Mouse (Mus musculus): ENCODE results near the gene Cstad. TPM values are rescaled to one million over a fixed set of nuclear protein-coding genes. Genes with fewer than 3 reads are reported as not detected.

The Cstad gene
- 1 to 10 TPM; 4.5 to 4.6 TPM for total RNA-seq (2021)
- long read RNA-seq, experiment 1, transcript Cstad-201 (2 exons, 819 nt): major isoform, 5 of 6 reads
- long read RNA-seq, experiment 1, partial matches to known transcripts: 0 of 6 reads
- long read RNA-seq, experiment 1, other reads (novel, unspliced or antisense): 1 of 6 reads
- long read RNA-seq, experiment 2, transcript Cstad-201 (2 exons, 819 nt): major isoform, 5 of 6 reads
- long read RNA-seq, experiment 2, partial matches to known transcripts: 0 of 6 reads
- long read RNA-seq, experiment 2, other reads (novel, unspliced or antisense): 1 of 6 reads

DNA sequence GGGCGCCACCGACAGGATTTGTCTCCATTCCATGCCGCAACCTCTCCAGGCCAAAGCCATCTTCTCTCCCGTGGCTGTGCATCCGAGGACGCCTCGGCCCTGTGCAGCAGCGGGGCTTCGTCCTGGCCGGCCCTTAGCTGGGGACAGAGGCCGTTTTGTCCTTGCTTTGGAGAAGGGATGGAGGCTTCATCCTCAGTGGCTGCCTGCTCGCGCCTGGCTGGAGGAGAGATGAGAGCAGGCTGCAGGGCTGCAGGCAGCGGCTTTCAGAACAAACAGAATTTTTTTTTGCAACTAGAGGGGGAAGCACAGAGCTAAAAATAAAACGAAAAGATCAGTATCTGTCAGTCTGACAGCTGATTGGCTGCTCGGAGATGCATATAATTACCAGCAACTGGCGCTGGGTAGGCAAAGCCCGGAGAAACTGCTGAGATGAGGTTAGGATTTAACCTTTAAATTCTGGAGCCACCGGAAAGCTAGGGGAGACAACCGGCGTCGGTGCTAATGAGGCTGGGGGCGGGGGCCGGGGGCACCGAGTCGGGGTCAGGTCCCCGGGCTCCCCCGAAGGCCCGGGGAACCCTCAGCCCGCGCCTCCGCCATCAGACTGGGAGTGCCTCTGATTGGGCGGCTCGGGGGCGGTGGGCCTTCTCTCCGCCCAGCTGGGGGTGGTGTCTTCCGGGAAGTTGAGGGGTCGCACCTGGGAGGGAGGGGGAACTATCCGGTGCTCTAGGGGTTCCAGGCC is at the start of gene Cstad:
Cstad (plus strand) TSS at position 400 of the 739 bp plus-strand sequence.
- DNase-seq (ENCODE audit: low spot score in 2 of 2): peak; percentile 53 to 71

DNA sequence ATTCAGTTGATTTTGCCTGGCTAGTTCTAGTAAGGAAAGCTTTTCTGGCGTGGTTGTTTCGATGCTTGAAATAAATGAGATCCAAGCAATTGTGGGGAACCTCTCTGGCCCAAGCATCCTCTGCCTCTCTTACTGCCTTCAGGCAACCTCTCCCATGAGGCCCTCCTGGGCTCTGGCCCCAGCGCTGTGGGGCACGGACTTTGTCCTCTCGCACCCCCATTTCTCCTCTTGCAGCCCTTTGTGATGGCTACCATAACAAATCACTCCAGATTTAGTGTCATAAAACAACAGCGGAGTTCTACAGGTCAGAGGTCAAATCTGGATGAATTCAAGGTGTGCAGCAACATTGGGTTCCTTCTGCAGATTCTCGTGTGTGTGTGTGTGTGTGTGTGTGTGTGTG is 49.1 kb upstream of the Cstad start:
- DNase-seq (ENCODE audit: low spot score in 2 of 2): no peak

DNA sequence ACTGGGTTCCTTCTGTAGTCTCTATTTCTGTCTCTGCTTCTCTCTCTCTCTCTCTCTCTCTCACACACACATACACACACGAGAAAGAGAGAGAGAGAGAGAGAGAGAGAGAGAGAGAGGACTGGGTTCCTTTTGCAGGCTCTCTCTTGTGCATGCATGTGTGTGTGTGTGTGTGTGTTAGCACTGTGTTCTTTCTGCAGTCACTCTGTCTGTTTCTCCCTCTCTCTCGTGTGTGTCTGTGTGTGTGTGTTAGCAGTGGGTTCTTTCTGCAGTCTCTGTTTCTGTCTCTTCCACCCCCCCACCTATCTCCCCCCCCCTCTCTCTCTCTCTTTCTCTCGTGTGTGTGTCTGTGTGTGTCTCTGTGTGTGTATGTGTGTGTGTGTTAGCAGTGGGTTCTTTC is 48.6 kb upstream of the Cstad start:
- no peak for DNase-seq (ENCODE audit: low spot score in 2 of 2)

DNA sequence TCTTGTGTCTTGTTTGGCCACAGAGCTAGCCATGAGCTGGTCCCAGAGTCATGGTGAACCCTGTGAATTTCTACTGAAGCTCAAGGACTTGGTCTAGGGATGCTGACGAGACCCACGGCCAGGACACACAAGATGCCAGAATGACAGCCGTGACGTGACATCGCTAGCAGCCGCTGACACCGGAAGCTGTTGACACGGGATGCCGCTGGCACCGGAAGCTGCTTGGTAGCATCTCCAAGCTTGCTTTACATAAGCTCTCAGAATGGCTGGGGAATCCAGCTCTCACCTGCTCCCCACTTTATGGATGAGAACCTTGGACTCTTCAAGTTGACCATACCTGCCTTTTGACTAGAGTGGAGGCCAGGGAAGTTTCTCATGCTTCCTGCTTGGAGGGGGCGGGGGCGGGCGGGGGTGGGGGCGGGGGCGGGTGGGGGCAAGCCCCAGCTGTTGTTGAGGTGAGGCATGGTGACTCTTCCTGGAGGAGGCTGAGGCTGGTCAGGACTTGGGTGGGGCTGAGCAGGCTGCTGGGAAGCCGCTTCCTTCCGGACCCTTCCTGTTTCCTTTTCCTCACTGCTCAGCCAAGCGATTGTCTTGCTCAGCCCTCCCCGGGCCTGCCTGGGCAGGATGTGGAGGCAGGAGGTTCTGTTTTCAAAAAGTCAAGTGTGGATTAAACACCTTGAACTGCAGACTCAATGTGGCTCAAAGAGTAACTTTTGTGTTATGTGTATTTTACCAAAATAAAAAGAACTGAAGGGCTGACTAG is 47.2 kb upstream of the Cstad start:
- no peak for DNase-seq (ENCODE audit: low spot score in 2 of 2)

DNA sequence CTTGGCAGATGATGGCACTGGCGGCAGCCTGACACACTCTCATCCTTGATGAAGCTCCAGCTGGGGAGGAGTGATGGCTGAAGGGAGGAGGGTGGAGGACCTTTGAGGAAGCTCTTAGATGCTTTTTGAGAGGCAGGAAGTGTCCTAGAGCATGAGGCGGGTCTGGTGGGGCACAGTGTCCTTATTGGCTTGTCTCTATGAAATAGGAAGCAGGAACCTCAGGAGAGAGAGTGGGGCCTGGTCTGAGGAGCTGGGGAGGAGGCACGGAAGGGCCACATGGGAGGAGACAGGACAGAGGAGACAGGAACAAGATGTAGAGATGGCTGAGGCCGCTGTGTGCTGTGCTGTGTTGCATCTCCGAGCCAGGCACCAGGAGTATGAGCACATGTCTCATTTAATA is 43.3 kb upstream of the Cstad start:
- no peak for DNase-seq (ENCODE audit: low spot score in 2 of 2)

DNA sequence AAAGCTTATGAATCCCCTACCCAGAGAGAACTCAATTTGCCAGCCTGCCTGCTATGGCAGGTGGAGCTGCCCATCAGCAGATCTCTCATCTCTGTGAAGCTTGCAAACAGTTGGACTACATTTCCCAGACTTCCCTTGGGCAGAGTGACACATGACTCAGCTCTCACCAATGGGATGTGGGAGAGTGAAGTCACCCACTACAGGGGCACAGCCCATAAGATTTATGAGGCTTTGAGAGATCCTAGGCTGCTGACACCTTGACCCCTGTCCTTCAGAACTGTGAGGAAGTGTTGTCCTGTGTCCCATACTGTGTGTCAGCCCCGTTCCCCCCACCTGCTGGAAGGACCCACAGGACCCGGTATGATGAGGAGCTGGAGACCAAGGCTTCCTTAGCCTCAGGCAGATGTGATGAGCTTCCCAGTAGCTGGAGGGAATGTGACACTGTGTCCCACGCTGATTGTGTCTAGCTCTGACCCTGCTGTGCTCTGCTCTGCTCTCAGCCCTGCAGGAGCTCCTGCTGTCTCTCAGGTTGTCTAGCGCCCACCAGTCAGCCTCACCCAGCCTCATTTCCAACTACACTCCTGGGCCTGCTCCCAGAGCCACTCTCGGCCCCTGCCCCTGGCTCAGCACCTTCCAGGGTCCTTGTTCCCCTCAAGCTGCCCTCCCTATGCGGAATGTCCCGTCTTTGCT is 40.8 kb upstream of the Cstad start:
- DNase-seq (ENCODE audit: low spot score in 2 of 2): peak in 1 of 2 experiments; percentile 33

DNA sequence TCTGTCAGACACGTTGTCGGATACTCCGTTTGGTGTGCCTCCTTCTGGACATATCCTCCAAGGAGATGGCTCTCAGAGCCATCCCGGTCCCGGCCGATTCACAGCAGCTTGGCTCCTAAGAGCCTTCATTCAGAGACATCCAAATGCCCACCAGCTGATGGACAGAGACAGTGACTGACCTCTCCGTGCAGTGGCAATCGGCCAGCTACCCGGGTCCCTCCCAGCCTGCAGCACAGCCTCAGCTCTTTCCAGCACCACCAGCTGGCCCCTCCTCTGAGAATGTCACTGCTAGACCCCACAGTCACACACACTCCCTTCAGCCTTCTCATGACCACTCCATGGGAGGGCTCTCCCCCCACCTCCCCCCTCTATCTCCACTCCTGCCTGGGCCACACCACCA is 39.6 kb upstream of the Cstad start:
- DNase-seq (ENCODE audit: low spot score in 2 of 2): no peak

DNA sequence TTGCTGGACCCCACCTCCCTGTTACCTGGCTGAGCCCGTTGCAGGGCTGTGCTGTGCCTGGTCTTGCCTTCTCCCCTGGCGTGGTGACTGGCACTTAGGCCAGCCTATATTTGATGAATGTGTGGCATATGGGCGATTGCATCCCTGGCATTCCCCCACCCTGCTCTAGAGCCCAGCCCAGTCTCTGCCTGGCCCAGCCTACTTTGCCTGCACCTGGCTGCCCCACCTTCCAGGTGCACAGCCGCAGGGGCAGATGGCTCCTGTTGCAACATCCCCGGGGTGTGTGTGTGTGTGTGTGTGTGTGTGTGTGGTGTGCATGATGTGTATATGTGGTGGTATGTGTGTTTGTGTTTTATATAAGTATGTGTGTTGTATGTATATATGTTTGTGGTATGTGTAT is 38.3 kb upstream of the Cstad start:
- no peak for DNase-seq (ENCODE audit: low spot score in 2 of 2)

DNA sequence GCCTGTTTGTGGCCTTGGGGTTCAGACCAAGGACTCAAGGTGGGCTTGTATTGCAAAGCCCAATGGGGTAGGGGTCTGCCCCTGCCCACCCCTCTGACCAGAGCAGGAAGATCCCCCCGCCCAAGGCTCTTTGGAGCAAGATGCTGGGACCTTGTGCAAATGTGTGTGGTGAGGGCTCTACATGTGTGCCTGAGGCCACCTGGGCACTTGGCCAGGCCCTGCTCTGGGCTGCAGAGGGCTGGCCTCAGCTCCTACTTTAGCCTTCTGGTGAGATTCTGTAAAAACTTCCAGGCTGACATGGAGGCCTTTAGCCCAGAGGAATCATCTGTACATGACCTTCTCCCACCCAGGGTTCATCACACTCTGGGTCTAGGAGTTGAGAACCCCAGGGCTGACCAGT is 35.3 kb upstream of the Cstad start:
- DNase-seq (ENCODE audit: low spot score in 2 of 2): no peak

DNA sequence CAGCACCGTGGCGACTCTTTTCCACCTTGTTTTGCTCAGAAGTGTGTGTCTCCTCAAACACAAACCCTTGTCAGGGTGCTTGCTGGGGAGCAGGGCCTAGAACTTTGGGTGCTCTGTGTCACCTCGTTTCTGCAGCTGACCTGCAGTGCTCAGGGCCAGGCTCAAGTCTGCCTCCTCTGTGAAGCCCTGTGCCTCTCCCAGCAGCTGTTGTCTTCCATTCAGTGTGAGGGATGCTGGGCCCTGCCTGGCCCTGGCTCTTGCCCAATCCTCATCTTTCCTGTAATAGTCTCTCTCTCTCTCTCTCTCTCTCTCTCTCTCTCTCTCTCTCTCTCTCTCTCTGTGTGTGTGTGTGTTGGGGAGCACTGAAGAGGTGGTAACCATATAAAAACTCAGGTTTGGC is 32.3 kb upstream of the Cstad start:
- DNase-seq (ENCODE audit: low spot score in 2 of 2): no peak

DNA sequence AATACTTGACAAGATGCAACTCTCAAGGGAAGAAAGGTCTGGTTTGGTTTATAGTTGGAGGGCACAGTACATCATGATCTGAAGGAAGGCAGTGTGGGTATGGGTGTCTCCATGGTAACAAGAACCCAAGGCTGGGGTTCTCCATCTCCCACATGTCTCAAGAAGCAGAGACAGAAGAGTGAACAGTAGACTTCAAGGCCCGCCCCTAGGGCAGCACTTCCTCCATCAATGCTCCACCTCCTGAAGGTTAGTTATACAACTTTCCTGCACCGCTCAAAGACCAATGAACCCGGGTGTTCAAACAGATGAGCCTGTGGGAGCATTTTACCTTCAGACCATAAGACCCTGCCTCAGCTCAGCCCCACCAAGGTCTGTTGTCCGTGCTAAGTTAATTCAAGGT is 23.2 kb upstream of the Cstad start:
- DNase-seq (ENCODE audit: low spot score in 2 of 2): no peak

DNA sequence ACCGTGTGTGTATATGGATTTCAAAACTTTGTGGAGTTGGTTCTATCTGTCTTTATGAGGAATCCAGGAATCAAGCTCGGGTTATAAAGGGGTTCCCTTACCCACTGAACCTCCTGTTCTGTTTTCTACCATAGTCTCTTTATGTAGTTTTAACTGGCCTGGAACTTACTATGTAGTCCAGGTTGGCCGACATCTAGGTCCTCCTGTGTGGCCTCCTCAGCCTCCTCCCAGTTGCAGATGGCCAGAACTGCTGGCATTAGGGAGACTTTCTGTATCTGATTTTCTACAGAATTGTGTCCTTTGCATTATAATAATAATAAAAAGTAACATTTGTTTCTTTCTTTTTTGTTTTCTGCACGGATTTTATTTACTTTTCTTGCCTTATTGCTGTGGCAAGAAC is 21.3 kb upstream of the Cstad start:
- no peak for DNase-seq (ENCODE audit: low spot score in 2 of 2)

DNA sequence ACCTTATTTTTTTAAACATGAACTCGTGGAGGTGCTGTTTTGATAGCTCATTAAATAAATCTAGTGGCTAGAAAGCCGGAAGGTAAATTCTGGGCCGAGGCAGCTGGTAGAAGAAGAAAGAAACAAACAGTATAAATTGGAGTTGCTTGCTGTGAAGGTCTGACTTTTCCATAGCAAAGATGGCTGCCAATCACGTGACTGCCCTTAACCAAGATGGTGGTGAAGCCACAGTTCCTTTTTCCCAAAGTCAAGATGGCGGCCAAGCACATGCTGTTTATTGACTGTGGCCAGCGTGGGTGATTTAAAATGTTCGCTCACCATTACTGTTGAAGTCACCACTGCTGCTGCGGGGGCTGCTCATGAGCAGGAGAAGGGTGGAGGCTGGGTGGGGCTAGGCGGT is 17.8 kb upstream of the Cstad start:
- no peak for DNase-seq (ENCODE audit: low spot score in 2 of 2)

DNA sequence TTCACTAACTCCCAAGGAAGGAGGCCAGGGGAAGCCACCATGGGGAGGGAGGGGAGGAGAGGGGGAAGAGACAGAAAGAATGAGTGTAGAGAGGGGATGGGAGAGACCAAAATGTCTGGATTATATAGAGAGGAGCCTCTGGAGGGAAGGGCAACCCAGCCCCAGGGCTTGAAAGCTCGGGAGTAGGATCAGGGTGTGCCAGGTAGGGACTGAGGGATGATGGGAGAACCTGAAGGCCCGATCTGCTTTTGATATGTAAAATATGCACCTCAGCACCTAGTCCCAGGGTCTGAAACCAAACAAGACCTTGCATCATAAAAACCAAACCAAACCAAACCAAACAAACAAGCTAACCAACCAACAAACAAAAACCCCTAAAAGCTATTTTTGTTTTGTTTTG is 16.8 kb upstream of the Cstad start:
- DNase-seq (ENCODE audit: low spot score in 2 of 2): no peak

DNA sequence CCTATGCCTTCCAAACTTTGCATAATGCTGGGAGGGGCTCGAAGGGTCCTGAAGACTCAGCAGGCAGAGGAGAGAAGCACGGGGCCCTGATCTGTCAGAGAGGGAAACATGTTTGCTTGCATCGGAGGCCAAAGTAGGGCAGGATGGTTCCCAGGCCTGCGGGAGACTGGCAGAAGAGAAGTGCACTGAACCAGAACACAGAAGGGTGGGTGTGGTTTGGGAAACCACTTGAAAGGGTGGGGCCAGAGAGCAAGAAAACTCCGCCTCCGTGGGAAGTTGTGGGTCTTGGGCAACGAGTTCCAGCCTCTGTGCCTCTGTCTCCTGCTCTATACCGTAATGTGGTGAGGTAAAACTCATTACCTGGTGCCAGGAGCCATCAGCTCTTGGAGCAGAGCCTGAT is 7.7 kb upstream of the Cstad start:
- no peak for DNase-seq (ENCODE audit: low spot score in 2 of 2)

DNA sequence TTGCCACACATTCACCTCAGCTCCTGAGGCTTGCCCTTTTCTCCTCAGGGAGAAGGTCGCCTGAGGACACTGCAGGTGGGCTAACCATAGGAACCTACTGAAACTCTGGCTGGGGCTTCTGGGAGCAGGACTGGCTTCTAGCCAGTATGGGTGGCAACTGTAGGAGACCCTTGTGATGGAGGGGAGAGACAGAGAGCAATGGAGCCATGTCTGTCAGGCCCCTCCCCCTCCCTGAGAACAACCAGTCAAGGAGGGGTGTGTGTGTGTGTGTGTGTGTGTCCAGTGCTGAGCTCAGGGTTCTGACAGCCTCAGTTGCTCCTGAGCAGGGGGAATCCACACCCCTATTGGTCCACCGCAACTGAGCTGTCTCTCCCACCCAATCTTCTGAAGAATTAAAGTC is 7.2 kb upstream of the Cstad start:
- DNase-seq (ENCODE audit: low spot score in 2 of 2): no peak

DNA sequence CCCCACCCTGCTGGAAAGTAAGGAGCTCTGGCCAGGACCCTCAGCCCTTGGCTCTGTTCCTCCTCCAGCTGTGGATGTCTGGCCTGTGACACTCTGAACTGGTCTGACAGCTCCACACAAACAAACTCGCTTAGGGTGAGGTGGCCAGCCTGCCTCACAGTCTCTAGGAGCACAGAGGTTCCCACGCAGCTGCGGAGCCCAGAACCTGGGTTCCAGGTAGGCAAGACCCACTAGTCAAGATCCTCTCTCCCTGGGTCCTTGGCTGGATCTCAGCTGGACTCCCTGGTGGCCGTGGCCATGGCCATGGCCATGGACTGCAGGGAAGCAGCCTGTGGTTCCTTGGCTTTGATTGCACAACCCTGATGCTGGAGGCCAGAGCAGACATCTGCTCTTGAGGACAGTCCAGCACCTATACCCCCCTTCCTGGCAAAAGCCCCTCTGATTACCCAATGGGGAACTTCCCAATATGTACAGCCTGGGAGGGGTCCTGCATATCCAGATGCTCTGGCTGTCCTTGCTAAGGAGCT is 5.8 kb upstream of the Cstad start:
- peak in 1 of 2 experiments; percentile 58 for DNase-seq (ENCODE audit: low spot score in 2 of 2)

DNA sequence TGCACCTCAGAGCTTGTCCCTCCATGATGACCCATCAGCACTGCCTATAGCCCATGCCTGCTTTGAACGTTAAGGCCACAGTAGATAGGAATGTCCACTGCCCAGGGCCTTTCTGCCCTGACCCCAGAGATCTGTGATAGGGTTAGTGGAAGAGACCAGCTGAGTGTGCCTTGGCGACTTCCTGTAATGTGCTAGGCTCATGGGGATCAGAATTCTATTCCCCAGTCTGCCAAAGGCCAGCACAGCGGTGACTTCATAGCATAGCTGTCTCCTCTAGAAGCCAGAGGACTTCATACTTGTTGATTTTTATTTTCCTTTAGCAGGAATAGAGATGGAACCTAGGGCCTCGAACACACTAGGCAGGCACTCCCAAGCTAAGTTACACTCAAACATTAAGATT is 5.1 kb upstream of the Cstad start:
- DNase-seq (ENCODE audit: low spot score in 2 of 2): no peak

DNA sequence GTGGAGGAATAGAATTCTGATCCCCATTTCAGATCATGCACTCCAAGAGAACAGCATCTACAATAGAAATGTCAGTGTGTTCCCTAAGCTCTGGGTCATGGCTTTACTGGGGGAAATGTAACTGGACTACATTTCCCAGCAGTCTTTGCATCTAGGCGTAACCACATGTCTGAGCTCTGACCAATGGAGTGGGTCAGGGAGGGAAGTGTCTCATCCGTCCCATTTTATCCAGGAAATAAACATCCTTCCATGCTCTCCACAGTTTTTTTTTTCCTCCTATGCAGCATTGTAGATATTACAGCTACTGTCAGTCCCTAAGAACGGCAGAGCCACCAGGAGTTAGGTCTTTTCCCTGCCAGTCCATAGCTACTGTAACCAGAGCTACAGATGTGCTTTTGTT is 3.9 kb upstream of the Cstad start:
- no peak for DNase-seq (ENCODE audit: low spot score in 2 of 2)

DNA sequence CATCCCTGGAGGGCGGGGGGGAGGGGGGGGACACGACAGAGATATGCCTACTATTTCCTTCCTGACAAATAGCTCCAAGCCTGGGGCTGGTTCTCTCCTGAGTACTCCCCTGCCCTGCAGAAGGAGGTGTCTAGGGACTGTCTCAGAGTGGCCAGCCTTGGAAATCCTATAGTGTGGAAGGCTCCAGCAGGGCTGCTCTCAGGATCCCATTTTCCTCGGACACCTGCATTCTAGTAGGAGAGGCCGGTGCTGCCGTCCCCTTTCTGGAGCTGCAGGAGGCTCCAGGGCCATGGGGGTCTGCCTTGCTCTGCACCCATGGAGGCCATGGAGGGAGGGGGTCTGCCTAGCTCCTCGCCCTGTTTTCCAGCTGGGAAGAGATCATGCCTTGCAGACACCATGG is 2.4 kb upstream of the Cstad start:
- DNase-seq (ENCODE audit: low spot score in 2 of 2): no peak

DNA sequence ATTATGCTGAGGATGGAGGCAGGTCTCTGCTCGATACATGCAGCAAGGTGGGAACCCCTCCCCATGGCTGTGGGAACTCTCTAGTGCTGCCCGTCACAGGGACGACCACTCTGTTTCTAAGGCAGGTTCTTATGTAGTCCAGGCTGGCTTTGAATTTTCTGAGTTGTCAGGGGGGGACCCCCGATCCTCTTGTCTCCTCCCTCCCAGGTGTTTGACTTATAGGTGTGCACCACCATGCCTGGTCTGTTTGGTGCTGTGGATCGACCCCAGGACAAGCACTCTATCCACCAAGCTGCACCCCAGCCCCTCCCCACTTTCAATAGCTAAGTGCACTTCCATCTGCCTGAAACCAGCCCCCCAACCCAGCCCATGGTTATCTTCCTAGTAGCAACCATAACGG is 1.9 kb upstream of the Cstad start:
- DNase-seq (ENCODE audit: low spot score in 2 of 2): no peak

Measured in gastrocnemius, postnatal 4 days (tissue).